Mouse (Mus musculus) kidney, embryonic 14.5 days (tissue): ENCODE results near the gene Tmc8. TPM values are rescaled to one million over a fixed set of nuclear protein-coding genes. Genes with fewer than 3 reads are reported as not detected.

ENCODE experiments used
- ATAC-seq: fragments of 200-750 bp; cut with Nextera tagmentation; 2 replicates; pipeline ENCODE4 v1.8.0; 2017; ENCODE audit warnings: moderate number of reproducible peaks, mild to moderate bottlenecking, moderate TSS enrichment, moderate library complexity; ENCODE audit not compliant: low FRiP score, low TSS enrichment
- H3K27ac ChIP-seq: fragments of 300-500 bp; sonication (generic); 2 replicates; pipeline ENCODE4 v1.5.1; 2014; ENCODE audit warnings: low read depth, mild to moderate bottlenecking, low read length, moderate library complexity, mixed read lengths
- H3K27me3 ChIP-seq: fragments of 300-500 bp; sonication (generic); 2 replicates; pipeline ENCODE4 v1.6.1; 2014; ENCODE audit warnings: mild to moderate bottlenecking, low read length; ENCODE audit not compliant: control insufficient read depth, insufficient read depth
- H3K36me3 ChIP-seq: fragments of 300-500 bp; sonication (generic); 2 replicates; pipeline ENCODE4 v1.6.1; 2014; ENCODE audit warnings: low read length, mixed read lengths; ENCODE audit not compliant: control insufficient read depth, insufficient read depth
- H3K4me1 ChIP-seq: fragments of 300-500 bp; sonication (generic); 2 replicates; pipeline ENCODE4 v1.6.1; 2014; ENCODE audit warnings: low read length, mixed read lengths; ENCODE audit not compliant: control insufficient read depth, insufficient read depth
- H3K4me2 ChIP-seq: fragments of 300-500 bp; sonication (generic); replicated peaks from 2 replicates; pipeline ENCODE4 v1.6.1; 2014; ENCODE audit warnings: low read depth, mild to moderate bottlenecking, low read length
- H3K4me3 ChIP-seq: fragments of 300-500 bp; sonication (generic); 2 replicates; pipeline ENCODE4 v1.5.1; 2014; ENCODE audit warnings: mild to moderate bottlenecking, low read length
- H3K9ac ChIP-seq: fragments of 300-500 bp; sonication (generic); 2 replicates; pipeline ENCODE4 v1.6.1; 2014; ENCODE audit warnings: low read depth, mild to moderate bottlenecking, low read length, moderate library complexity
- H3K9me3 ChIP-seq: fragments of 300-500 bp; sonication (generic); 2 replicates; pipeline ENCODE4 v1.6.1; 2016; ENCODE audit warnings: low read length; ENCODE audit not compliant: control insufficient read depth
- WGBS: fragments of 180-500 bp; shearing (Covaris S2); extraction: QIAGEN DNeasy Blood & Tissue Kit; methylation state at CpG from one replicate; pipeline ENCODE4 v1.1.7; 2014; 5-methylcytosine and 5-hydroxymethylcytosine counted together
- polyA plus RNA-seq: library from polyadenylated mRNA; unstranded; fragments of >200 nt; fragmentation: Nextera tagmentation; extraction: Ambion mirVana; gene quantifications from 2 replicates; pipeline ENCODE4 v1.2.1, GENCODE M21; 2014

Tmc8 gene
- polyA plus RNA-seq, 1 experiment from 2014 or later, result 3.4 TPM

GRCm38 (mm10) chr11:117778851-117779433, 2.9 kb upstream of the Tmc8 start:
- peak overlapping the region; percentile 59 for H3K4me3 ChIP-seq
- H3K9ac ChIP-seq, result peak overlapping the region; percentile 75; the same call in 1 of the 2 replicates
- H3K27ac ChIP-seq, result peak overlapping the region; percentile 94
- peak overlapping the region; percentile 98 for H3K4me2 ChIP-seq
- no peaks in the 10 kb centered on the region for H3K9me3 ChIP-seq
- H3K4me1 ChIP-seq, result peaks cover 39% of the 10 kb centered on the region
- no peaks in the 10 kb centered on the region for H3K27me3 ChIP-seq
- WGBS, result 29% methylated on average over 12 of the region's 12 CpGs
- peaks cover 18% of the 10 kb centered on the region; the same call in 1 of the 2 replicates for H3K36me3 ChIP-seq
- ATAC-seq, result no peak

DNA sequence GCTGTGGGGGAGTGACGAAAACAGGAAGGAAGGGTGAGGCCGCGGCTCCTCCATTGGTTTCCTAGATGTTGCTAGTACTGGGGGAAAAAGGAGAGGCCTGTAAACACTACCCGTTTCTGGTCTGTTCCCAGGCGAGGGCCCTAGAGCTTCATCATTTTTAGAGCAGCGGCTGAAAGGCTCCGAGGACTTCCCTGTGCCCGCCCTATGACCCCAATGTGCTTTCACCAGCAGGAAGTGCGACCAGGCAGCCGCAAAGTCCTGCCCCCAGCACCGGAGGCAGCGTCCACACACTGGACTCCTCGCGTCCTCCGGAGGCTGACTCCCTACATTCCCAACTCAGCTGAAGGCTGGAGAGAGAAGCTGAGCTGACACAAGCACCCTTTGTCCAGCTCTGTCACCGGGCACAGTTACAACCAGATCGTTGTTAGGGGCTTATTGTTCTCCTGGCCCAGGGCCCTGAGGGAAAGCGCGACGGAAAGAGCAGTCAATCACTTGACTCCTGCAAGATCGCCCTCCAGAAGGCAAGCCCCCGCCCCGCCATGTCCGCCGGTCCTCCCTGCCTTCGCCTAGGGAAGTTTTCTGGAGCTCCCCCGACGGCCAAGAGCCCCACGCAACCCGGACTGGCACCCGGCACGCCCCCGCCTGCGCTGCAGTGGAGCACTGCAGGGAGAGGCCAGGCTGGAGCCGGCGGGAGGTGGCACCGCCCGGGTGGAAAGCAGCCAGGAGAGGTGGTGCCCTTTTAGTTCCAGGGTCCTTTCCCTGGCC, 2.3 kb upstream of the Tmc8 start:
- ATAC-seq, result peak; percentile 18; the same call in 1 of the 2 replicates
- Histone ChIP-seq H3K9ac (peak overlapping the region; percentile 75), H3K9me3 (no peaks in the 10 kb centered on the region), H3K27ac (peak overlapping the region; percentile 94), H3K27me3 (no peaks in the 10 kb centered on the region), H3K36me3 (peaks cover 16% of the 10 kb centered on the region; the same call in 1 of the 2 replicates), H3K4me3 (peak overlapping the region; percentile 59), H3K4me2 (peak overlapping the region; percentile 98), H3K4me1 (peaks cover 39% of the 10 kb centered on the region)
- WGBS, result 1% methylated on average over 38 of the region's 38 CpGs

DNA sequence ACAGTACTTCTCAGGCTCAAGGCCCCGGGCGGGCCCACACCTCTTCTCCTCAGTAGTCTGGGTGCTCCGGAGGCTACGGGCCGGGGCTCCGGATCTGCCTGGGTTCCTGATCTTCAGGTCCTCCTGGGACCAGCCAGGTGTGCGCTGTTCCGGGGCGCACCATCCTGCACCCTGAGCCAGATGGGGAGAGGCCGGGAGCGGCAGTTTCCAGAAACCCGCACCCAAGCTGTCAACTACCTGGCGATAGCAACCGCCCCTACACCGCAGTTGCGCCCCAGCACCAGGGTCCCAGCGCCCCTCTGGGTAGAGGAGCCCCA, 1.7 kb upstream of the Tmc8 start:
- peak overlapping the region; percentile 75 for H3K9ac ChIP-seq
- H3K4me1 ChIP-seq, result peaks cover 39% of the 10 kb centered on the region
- H3K36me3 ChIP-seq, result peaks cover 10% of the 10 kb centered on the region; the same call in 1 of the 2 replicates
- no peak; the same call in 1 of the 2 replicates for ATAC-seq
- peak overlapping the region; percentile 59 for H3K4me3 ChIP-seq
- H3K27me3 ChIP-seq, result no peaks in the 10 kb centered on the region
- peak overlapping the region; percentile 94 for H3K27ac ChIP-seq
- peak overlapping the region; percentile 98 for H3K4me2 ChIP-seq
- no peaks in the 10 kb centered on the region for H3K9me3 ChIP-seq
- WGBS, result under 1% methylated on average over 17 of the region's 17 CpGs

DNA sequence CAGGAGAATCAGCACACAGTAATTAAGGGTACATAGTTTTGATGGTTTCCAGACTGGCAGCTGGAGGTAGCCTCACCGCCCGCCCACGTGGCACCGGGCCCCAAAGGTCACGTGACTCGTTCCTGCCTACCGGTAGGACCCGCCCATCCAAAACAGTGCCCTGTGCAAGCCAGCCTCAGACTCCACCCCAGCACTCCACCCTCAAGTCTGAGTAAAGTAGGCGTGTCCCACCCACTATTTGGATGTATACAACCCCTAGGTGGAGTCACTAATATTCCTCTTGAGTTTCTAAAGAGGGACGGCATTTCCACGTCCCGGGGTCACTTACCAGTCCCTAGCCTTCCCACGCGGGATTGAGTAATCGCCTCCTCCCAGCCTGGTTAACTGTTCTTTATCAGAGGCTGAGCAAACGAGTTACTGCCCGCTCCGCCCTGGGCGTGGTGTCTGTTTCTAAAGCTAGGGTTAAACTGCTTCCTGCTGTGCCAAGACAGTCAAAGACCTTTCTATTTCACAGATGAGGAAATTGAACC, 1.2 kb upstream of the Tmc8 start:
- Histone ChIP-seq H3K27me3 (no peaks in the 10 kb centered on the region), H3K4me1 (peaks cover 39% of the 10 kb centered on the region), H3K36me3 (peaks cover 9% of the 10 kb centered on the region; the same call in 1 of the 2 replicates), H3K9ac (peak overlapping the region; percentile 75), H3K4me2 (peak overlapping the region; percentile 98), H3K9me3 (no peaks in the 10 kb centered on the region), H3K27ac (peak overlapping the region; percentile 94), H3K4me3 (peak overlapping the region; percentile 59)
- peak; percentile 73 for ATAC-seq
- under 1% methylated on average over 19 of the region's 19 CpGs for WGBS

DNA sequence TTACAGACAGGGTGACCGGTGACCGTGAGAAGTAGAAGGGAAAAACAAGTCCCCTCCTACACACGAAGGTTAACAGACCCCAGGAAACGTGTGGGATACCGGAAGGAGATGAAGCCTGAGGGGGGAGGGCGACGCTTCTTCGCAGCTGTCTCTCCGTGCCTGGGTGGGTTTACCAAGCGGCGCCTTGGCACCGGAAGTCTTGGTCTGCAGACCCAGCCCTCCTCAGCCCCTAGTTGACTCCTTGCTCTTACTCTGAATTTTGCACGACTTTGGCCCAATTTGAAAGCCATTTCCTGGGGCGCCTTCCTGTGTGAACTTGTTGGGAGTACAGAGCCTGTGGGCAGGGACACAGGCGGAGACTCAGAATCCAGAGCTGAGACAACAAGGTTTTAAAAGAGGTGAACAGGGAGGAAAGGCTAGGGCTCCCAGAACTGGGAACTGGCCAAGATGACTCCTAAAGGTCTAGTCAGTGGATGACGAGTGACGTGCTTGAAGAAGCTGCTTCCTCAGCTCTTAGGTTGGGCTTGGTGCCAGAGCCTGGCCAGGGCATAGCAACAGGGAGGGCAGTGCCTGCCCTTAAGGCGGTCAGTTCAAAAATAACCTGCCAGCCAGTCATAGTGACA, 566 bp upstream of the Tmc8 start:
- Histone ChIP-seq H3K4me3 (peak overlapping the region; percentile 59), H3K36me3 (peaks cover 5% of the 10 kb centered on the region; the same call in 1 of the 2 replicates), H3K4me2 (peak overlapping the region; percentile 98), H3K9ac (peak overlapping the region; percentile 28; the same call in 1 of the 2 replicates), H3K9me3 (no peaks in the 10 kb centered on the region), H3K27me3 (no peaks in the 10 kb centered on the region), H3K27ac (peak overlapping the region; percentile 86), H3K4me1 (peaks cover 39% of the 10 kb centered on the region)
- ATAC-seq, result no peak
- 13% methylated on average over 18 of the region's 18 CpGs for WGBS

DNA sequence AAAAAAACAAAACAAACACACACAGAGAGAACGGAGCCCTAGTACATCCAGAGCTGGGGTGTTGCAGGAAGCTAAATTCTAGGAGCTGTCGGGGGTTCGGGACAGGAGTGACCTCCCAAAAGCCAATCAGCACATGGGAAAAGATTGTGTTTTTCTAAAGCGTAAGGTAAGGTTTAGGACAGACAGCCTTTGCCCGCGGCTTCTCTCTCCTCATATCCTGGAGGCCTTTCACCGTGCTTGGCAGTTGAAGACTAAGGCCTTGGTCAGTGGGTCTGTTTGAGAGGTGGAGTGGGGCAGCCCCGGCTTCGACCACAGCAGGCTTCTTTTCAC, 794 bp downstream of the Tmc8 start:
- Histone ChIP-seq H3K9ac (peak overlapping the region; percentile 14; the same call in 1 of the 2 replicates), H3K9me3 (no peaks in the 10 kb centered on the region), H3K4me3 (peak overlapping the region; percentile 6; the same call in 1 of the 2 replicates), H3K4me2 (peak overlapping the region; percentile 40), H3K36me3 (no peaks in the 10 kb centered on the region; the same call in 1 of the 2 replicates), H3K27me3 (no peaks in the 10 kb centered on the region), H3K27ac (peak overlapping the region; percentile 67; the same call in 1 of the 2 replicates), H3K4me1 (peaks cover 39% of the 10 kb centered on the region)
- 48% methylated on average over 9 of the region's 9 CpGs for WGBS
- no peak for ATAC-seq

- WGBS, result 4% methylated on average over 27 of the region's 31 CpGs
- Histone ChIP-seq H3K36me3 (no peaks in the 10 kb centered on the region), H3K9me3 (no peaks in the 10 kb centered on the region), H3K27me3 (no peaks in the 10 kb centered on the region), H3K4me1 (peaks cover 38% of the 10 kb centered on the region), H3K4me3 (peak overlapping the region; percentile 6; the same call in 1 of the 2 replicates), H3K27ac (peak overlapping the region; percentile 67; the same call in 1 of the 2 replicates), H3K4me2 (peak overlapping the region; percentile 40), H3K9ac (peak overlapping the region; percentile 14)
- no peak for ATAC-seq
Measured at GRCm38 (mm10) chr11:117783089-117783488, 1.2 kb downstream of the Tmc8 start.

DNA sequence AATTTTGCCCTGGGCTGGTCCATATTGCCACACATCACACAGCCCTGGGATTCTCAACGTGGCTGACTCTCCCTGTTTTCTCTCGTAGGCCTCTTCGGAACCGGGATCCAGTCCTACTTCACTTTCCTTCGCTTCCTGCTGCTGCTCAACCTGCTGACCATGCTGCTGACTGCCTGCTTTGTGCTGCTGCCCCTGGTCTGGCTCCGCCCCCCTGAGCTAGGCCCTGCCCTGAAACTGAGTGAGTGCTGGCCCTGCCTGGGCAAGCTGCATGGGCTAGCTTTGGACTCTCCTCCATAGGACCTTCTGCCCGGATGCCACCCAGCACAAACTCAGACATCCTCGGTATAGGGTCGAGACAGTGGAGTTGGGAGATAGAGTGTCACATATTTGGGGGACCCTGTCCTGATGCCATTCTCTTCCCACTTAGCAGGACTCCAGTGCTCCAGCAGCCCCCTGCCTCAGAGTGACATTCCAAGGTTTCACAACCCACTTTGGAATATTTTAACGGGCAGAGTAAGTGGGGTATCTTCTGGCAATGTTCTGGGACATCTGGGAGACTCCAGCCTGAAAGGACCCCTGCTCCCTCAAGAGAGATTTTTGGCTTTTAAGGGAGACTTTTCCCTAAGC, 1.9 kb downstream of the Tmc8 start:
- H3K27me3 ChIP-seq, result no peaks in the 10 kb centered on the region
- no peak for ATAC-seq
- H3K4me2 ChIP-seq, result peak overlapping the region; percentile 40
- peaks cover 31% of the 10 kb centered on the region for H3K4me1 ChIP-seq
- peak overlapping the region; percentile 6; the same call in 1 of the 2 replicates for H3K4me3 ChIP-seq
- no peaks in the 10 kb centered on the region for H3K9me3 ChIP-seq
- no peaks in the 10 kb centered on the region for H3K36me3 ChIP-seq
- H3K9ac ChIP-seq, result peak overlapping the region; percentile 14; the same call in 1 of the 2 replicates
- no peak overlapping the region for H3K27ac ChIP-seq
- WGBS, result 38% methylated on average over 10 of the region's 10 CpGs
